Mouse (Mus musculus): ENCODE measurements around the gene Casp9.
"Not testable (repeated sequence)": the region's sequence is repeated elsewhere in the genome, so short reads cannot be mapped to it uniquely, and the experiment has no call there.

Casp9 gene

DNA sequence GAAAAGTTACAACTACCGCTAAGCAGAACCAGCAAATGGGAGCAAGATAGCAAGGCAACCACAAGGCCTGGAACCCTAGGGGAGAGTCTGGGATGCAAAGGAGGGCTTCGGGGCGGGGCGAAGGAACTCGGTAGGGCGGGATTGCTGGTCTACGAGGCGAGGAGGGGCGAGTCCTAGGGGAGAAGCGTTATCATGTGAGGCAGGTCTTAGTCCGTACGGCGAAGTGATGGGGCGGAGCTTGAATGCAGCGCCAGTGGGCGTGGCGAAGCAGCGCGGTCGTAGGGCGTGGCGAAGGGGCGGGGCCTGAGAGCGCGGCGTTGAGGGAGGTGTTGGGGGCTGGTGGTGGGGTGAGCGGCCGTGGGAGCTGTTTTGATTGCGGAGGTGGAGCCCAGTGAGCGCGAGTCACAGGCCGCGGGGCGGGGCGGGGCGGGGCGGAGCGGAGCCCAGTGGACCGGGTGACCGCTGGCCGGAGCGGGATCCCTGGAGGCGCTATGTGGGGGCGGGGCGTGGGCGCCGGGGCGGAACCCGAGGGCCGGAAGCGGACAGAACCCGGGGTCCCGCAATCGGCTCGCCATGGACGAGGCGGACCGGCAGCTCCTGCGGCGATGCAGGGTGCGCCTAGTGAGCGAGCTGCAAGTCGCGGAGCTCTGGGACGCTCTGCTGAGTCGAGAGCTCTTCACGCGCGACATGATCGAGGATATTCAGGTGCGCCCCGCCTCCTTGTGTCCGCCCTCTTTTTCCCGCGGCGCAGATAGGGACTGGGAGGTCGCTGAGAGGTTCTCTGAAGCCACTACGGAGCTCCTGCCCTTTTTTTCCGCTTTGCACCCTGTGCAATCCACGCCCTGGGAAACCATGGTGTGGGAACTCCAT is at the start of gene Casp9:
Gene Casp9, plus strand, starts transcription at position 331 of the 870 bp plus-strand sequence.
- DNase-seq (ENCODE audit: low read depth, low spot score) = peak; percentile 97

- DNase-seq (ENCODE audit: low read depth, low spot score) = no peak
Measured at GRCm38 (mm10) chr4:141746578-141747346, 46.6 kb upstream of the Casp9 start, which contains the start of gene Agmat. Gene Agmat, plus strand, starts transcription at chr4:141746672.

- DNase-seq (ENCODE audit: low read depth, low spot score) = no peak
Measured at GRCm38 (mm10) chr4:141749557-141749956, 43.9 kb upstream of the Casp9 start.

GRCm38 (mm10) chr4:141750826-141751225 is 42.6 kb upstream of the Casp9 start:
- DNase-seq (ENCODE audit: low read depth, low spot score) = no peak

DNA sequence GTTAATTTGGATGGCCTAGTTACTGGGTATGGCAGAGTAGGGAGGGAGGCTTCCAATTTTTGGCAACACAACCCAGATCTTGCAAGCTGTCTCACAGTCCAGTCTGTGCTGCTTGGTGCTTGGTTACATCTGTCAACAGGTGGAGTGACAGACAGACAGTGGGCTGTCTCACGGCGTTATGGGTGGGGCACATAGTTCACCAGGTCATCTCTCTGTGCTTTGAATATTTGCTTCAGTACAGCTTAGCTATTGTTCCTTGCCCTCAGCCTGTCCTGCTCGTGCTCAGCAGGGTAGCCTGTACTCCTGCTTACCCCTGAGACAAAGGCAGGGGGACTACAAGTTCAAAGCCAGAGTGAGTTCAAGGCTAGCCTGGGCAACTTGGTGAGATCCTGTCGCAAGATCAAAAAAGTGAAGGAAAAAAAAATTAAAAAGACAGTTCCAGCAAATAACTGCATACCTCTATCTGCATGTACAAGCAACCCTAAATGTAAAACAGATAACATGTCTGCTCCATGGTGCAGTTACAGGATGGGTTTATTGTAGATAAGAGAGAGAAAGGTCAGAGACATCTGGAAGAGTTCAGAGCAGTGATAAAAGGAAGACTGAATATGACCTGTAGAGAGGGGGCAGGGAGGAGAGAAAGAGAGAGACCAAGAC is 41.9 kb upstream of the Casp9 start:
- no peak for DNase-seq (ENCODE audit: low read depth, low spot score)

- DNase-seq (ENCODE audit: low read depth, low spot score) = peak; percentile 45
Measured at GRCm38 (mm10) chr4:141752076-141752421, 41.4 kb upstream of the Casp9 start.

DNA sequence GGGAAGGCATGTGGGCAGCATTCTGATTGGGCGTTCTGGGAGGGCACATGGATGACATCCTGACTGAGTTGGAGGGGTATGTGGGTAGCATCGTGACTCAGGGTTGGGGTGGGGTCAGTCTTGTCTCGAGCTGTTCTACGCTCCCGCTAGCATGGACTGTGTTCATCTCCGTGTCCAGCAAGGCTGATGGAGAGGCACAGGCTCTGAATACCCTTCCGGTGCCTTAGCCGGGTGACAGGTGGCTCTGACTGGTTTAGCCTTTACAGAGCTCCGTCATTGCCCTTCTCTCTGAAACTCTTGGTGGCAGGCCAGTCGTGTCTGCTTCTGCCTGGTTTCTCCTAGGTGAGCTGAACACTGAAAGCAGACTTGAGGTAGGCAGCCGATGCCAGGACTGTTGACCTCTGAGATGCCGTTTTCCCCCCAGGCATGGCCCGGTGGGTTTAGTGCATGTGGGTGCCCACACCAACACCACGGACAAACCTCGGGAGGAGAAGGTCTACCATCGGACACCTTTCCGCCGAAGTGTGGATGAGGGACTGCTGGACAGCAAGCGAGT is 38.0 kb upstream of the Casp9 start:
- no peak for DNase-seq (ENCODE audit: low read depth, low spot score)

- no peak for DNase-seq (ENCODE audit: low read depth, low spot score)
Measured at GRCm38 (mm10) chr4:141757124-141757523, 36.3 kb upstream of the Casp9 start.

GRCm38 (mm10) chr4:141758874-141759542 is 34.4 kb upstream of the Casp9 start:
- DNase-seq (ENCODE audit: low read depth, low spot score) = no peak

DNA sequence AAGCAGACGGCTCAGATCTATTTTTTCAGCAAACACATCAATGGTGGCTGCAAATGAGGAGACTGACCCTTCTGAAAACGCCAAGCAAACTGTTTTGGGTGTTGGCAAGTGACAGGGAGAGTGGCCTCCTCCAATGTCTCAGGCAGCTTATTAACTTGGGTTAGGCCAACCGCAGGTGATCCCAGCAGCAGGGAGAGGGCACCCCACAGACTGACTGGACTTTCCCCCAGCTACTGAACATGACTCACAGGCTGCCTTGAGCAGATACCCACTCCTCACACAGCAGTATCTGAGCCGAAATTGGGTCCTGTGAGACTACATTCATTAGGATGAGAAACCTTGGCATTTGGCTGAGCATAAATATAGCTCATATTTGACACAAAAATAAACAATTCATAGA is 32.5 kb upstream of the Casp9 start:
- DNase-seq (ENCODE audit: low read depth, low spot score) = no peak

DNA sequence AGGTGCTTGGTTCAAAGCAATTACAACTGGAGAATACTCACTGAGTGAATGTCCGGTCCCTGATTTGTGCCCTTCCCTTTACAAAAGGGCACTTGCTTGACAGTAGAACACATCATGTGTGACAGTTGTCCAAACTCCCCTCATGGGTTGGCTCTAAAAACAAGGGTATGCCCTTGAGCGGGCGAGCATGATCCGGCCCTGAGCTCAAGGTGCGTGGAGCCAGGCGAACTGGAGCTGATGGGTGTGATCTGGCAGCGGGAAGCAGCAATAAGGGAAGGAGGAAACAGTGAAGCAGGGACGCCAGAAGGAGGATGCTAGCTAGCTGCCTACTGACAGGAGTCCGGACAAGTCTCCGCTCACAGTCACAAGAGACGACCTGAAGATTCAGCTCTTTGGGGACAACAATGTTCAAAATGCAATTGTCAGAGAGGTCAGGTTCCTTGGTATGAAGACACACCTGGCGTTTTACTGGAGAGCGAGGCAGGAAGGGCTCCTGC is 31.3 kb upstream of the Casp9 start:
- DNase-seq (ENCODE audit: low read depth, low spot score) = no peak

DNA sequence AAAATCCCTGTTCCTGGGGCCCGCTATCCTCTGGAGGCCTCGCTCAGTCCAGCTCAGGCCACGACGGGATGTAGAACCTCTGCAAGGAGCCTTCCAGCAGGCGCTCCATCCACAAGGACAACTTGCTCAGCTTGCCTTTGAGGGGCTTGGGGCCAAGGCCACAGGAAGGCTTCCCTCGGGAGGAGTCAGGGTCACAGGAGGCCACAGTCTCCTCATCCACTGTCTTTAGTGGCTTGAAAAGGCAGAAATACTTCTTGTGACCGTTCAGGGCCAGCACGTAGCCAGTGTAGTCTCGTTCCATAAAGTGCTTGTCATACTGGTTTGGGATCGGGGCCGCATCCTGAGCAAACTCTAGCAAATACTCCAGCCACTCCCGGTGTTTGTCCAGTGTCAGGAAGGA is 29.9 kb upstream of the Casp9 start:
- no peak for DNase-seq (ENCODE audit: low read depth, low spot score)

- no peak for DNase-seq (ENCODE audit: low read depth, low spot score)
Measured at GRCm38 (mm10) chr4:141765008-141765407, 28.4 kb upstream of the Casp9 start.

- DNase-seq (ENCODE audit: low read depth, low spot score) = no peak
Measured at GRCm38 (mm10) chr4:141766316-141766667, 27.1 kb upstream of the Casp9 start.

GRCm38 (mm10) chr4:141766668-141767352 is 26.6 kb upstream of the Casp9 start:
- DNase-seq (ENCODE audit: low read depth, low spot score) = peak; percentile 45

DNA sequence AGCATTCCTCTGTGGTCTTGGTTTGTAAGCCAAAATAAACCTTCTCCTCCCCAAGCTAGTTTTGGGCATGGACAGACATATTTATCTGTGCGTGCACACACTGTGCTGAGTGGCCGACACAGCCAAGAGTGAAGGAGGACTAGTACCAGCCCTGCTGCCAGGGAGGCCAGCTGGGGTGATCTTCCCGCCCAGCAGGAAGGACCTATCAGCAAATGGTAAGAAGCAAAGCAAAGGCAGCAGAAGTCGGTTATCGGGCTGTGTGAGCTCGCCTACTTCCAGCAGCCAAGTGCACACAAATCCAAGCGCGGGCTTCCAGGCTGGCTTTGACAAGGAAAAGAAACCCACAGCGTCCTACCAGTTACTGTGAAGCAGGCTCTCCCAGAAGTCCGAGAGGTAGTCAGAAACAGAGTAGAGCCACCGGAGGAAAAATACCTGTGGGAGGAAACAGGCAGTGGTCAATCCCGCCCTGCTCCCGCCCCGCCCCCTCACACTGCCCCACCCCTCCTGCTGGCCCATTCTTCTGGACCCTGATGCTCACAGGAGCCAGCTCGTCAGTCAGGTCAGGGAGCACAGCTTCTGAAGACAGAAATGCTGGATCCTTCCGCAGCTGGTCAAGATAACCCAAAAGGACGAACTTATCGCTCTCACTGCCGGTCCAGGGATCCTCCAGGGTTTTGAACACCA is 25.9 kb upstream of the Casp9 start:
- DNase-seq (ENCODE audit: low read depth, low spot score) = peak; percentile 60

DNA sequence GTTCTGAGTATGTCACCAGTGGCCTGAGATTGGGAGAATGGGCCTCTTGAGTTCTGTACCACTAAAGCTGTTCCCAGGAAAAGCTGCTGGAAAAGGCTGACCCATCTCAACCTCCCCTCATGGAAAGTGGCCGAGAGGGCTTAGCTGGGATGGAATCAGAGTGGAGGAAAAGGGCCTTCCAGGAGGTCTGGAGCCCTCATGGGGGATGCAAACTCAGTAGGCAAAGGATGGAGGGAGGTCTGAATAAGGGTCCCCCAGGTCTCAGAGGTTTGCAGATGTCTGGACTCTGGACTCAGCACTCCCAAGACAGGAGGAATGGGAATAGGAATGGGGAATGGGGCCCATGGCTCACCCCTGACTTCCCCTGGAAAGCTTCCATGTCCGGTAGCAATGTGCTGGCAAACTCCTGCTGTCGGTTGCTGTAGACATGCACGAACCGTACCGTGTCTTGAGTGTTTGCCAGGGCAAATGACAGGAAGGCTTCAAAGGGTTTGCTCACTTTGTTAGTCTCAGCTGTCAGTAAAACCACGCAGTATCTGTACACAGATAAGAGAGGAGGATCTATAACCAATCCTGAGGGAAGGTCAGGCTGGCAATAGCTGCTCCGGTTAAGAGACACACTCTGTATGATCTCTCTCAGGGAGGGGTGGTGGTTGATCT is 23.8 kb upstream of the Casp9 start:
- DNase-seq (ENCODE audit: low read depth, low spot score) = no peak

GRCm38 (mm10) chr4:141771823-141772222 is 21.6 kb upstream of the Casp9 start:
- DNase-seq (ENCODE audit: low read depth, low spot score) = no peak

DNA sequence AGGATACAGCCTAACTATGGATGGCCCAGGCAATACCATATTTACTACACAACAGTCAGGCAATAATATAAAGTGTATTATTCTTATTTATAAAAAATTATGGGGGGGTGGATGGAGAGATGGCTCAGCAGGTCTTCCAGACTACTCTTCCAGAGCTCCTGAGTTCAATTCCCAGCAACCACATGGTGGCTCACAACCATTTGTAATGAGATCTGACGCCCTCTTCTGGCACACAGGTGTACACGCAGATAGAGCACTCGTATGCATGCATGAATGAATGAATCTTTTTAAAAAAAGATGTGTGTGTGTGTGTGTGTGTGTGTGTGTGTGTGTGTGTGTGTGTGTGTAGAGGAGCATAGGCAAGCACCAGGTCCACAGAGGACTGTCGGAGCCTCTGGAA is 20.4 kb upstream of the Casp9 start:
- DNase-seq (ENCODE audit: low read depth, low spot score) = not testable (repeated sequence)

- DNase-seq (ENCODE audit: low read depth, low spot score) = no peak
Measured at GRCm38 (mm10) chr4:141779828-141780227, 13.6 kb upstream of the Casp9 start.
